Mouse (Mus musculus) MEL (cell line): ENCODE measurements around the gene Abca6. TPM values are rescaled to one million over a fixed set of nuclear protein-coding genes. Genes with fewer than 3 reads are reported as not detected.

Experiments used
- DNase-seq: peaks from one replicate; pipeline ENCODE4 v3.0.0; 2011; ENCODE audit warnings: low read depth, low spot score
- H3K27ac ChIP-seq: 2 replicates; pipeline ENCODE4 v1.5.1; 2012; ENCODE audit warnings: low read depth, mild to moderate bottlenecking, control low read depth, low read length, moderate library complexity; ENCODE audit not compliant: control insufficient read depth
- H3K27me3 ChIP-seq, 2 experiments: fragments of 150-350 bp in 1 of 2; sonication (generic) in 1 of 2; 2 replicates each; pipeline ENCODE4 v1.6.1; 2012; ENCODE audit warnings: low read length in 2 of 2, mild to moderate bottlenecking in 2 of 2, improper control_type of control experiment in 1 of 2, moderate library complexity in 1 of 2; ENCODE audit not compliant: insufficient read depth in 2 of 2, control insufficient read depth in 1 of 2
- H3K36me3 ChIP-seq, 2 experiments: 2 replicates each; pipeline ENCODE4 v1.6.1; 2012 to 2014; ENCODE audit warnings: low read length in 2 of 2, improper control_type of control experiment in 1 of 2, inconsistent platforms in 1 of 2, mild to moderate bottlenecking in 1 of 2; ENCODE audit not compliant: insufficient read depth in 2 of 2, control insufficient read depth in 1 of 2
- H3K4me1 ChIP-seq, 2 experiments: fragments of 150-350 bp in 1 of 2; sonication (generic) in 1 of 2; 2 replicates each; pipeline ENCODE4 v1.6.1; 2012; ENCODE audit warnings: low read length in 2 of 2, improper control_type of control experiment in 1 of 2, mild to moderate bottlenecking in 1 of 2; ENCODE audit not compliant: insufficient read depth in 2 of 2, control insufficient read depth in 1 of 2
- H3K4me3 ChIP-seq, 2 experiments: fragments of 150-350 bp in 1 of 2; sonication (generic) in 1 of 2; 2 replicates each; pipeline ENCODE4 v1.5.1; 2012; ENCODE audit warnings: low read depth in 2 of 2, low read length in 2 of 2, mild to moderate bottlenecking in 2 of 2, moderate library complexity in 2 of 2, control low read depth in 1 of 2, improper control_type of control experiment in 1 of 2; ENCODE audit not compliant: control insufficient read depth in 1 of 2, insufficient read depth in 1 of 2
- H3K79me2 ChIP-seq: 2 replicates; pipeline ENCODE4 v1.6.1; 2012; ENCODE audit warnings: mild to moderate bottlenecking, low read length, moderate library complexity; ENCODE audit not compliant: control insufficient read depth, poor library complexity, insufficient read depth
- H3K9ac ChIP-seq: 2 replicates; pipeline ENCODE4 v1.6.1; 2012; ENCODE audit warnings: low read depth, mild to moderate bottlenecking, control low read depth, low read length, moderate library complexity; ENCODE audit not compliant: control insufficient read depth, poor library complexity, severe bottlenecking
- H3K9me3 ChIP-seq: fragments of 150-350 bp; sonication (generic); replicated peaks from 2 replicates; pipeline ENCODE4 v1.6.1; 2012; ENCODE audit warnings: mild to moderate bottlenecking, low read length, improper control_type of control experiment, moderate library complexity; ENCODE audit not compliant: insufficient read depth
- E2F4 ChIP-seq: IDR thresholded peaks from 2 replicates; pipeline ENCODE4 v1.6.1; 2011; ENCODE audit warnings: low read depth, low read length, improper control_type of control experiment, borderline replicate concordance
- GABPA ChIP-seq: IDR thresholded peaks from 2 replicates; pipeline ENCODE4 v1.6.1; 2012; ENCODE audit warnings: low read depth, mild to moderate bottlenecking, inconsistent platforms, low read length, improper control_type of control experiment, moderate library complexity
- GATA1 ChIP-seq: IDR thresholded peaks from 2 replicates; pipeline ENCODE4 v1.6.1; 2011; ENCODE audit warnings: low read depth, low read length, improper control_type of control experiment
- JUND ChIP-seq: IDR thresholded peaks from 2 replicates; pipeline ENCODE4 v1.6.1; 2011; ENCODE audit warnings: low read depth, mild to moderate bottlenecking, improper control_type of control experiment, low read length
- MYC ChIP-seq: IDR thresholded peaks from 2 replicates; pipeline ENCODE4 v1.6.1; 2011; ENCODE audit warnings: low read depth, mild to moderate bottlenecking, low read length, improper control_type of control experiment, moderate library complexity
- NELFE ChIP-seq: IDR thresholded peaks from 2 replicates; pipeline ENCODE4 v1.6.1; 2011; ENCODE audit warnings: low read depth, low read length, improper control_type of control experiment
- RAD21 ChIP-seq: IDR thresholded peaks from 2 replicates; pipeline ENCODE4 v1.6.1; 2011; ENCODE audit warnings: mild to moderate bottlenecking, low read depth, low read length, improper control_type of control experiment
- RCOR1 ChIP-seq: IDR thresholded peaks from 2 replicates; pipeline ENCODE4 v1.6.1; 2012; ENCODE audit warnings: low read depth, mild to moderate bottlenecking, inconsistent platforms, low read length, improper control_type of control experiment
- TAL1 ChIP-seq: IDR thresholded peaks from 2 replicates; pipeline ENCODE4 v1.6.1; 2012; ENCODE audit warnings: mild to moderate bottlenecking, inconsistent platforms, low read length, moderate library complexity, mixed read lengths
- TBP ChIP-seq: IDR thresholded peaks from 2 replicates; pipeline ENCODE4 v1.8.0; 2011; ENCODE audit warnings: low read depth, low read length, improper control_type of control experiment
- UBTF ChIP-seq: IDR thresholded peaks from 2 replicates; pipeline ENCODE4 v1.6.1; 2012; ENCODE audit warnings: low read depth, mild to moderate bottlenecking, inconsistent platforms, low read length, improper control_type of control experiment, moderate library complexity, borderline replicate concordance; ENCODE audit not compliant: insufficient read depth
- USF1 ChIP-seq: IDR thresholded peaks from 2 replicates; pipeline ENCODE4 v1.6.1; 2014; ENCODE audit warnings: low read depth, mild to moderate bottlenecking, inconsistent platforms, low read length, improper control_type of control experiment, moderate library complexity
- polyA plus RNA-seq, 2 experiments: library from polyadenylated mRNA; stranded (reverse) in 1 of 2; unstranded in 1 of 2; fragments of >175 nt in 1 of 2; fragments of >200 nt in 1 of 2; gene quantifications; 2 replicates each; pipeline versions ENCODE4 v1.2.1 to v1.2.4; 2012; ENCODE audit warnings: low replicate concordance in 2 of 2, low read depth in 1 of 2; ENCODE audit not compliant: insufficient read length in 2 of 2, insufficient read depth in 1 of 2, missing spikeins in 1 of 2
- total RNA-seq: library from RNA; depleted of rRNA; stranded (reverse); fragments of 300-350 nt; gene quantifications from 2 replicates; pipeline ENCODE4 v1.2.3, GENCODE M21; 2012; rRNA removed

Gene Abca6
- total and polyA plus RNA-seq, 3 experiments = not detected

GRCm38 (mm10) chr11:110145421-110145820 is 106.2 kb downstream of the Abca6 start:
- no peak overlapping the region for H3K27ac ChIP-seq
- no peaks in the 10 kb centered on the region for H3K79me2 ChIP-seq
- H3K9me3 ChIP-seq = no peaks in the 10 kb centered on the region
- no peaks in the 10 kb centered on the region for H3K36me3 ChIP-seq
- H3K27me3 ChIP-seq = no peaks in the 10 kb centered on the region
- H3K4me1 ChIP-seq = no peaks in the 10 kb centered on the region
- TF ChIP-seq E2F4 = no peak
- TF ChIP-seq RCOR1 = no peak
- no peak for TF ChIP-seq TAL1
- no peak for TF ChIP-seq UBTF
- no peak for TF ChIP-seq JUND
- TF ChIP-seq GATA1 = no peak
- TF ChIP-seq RAD21 = no peak
- no peak for TF ChIP-seq USF1
- H3K9ac ChIP-seq = no peak overlapping the region
- no peak for DNase-seq
- no peak overlapping the region for H3K4me3 ChIP-seq

- no peaks in the 10 kb centered on the region for H3K4me1 ChIP-seq
- H3K79me2 ChIP-seq = no peaks in the 10 kb centered on the region
- no peak for TF ChIP-seq UBTF
- TF ChIP-seq TAL1 = no peak
- TF ChIP-seq JUND = no peak
- TF ChIP-seq NELFE = no peak
- TF ChIP-seq E2F4 = no peak
- no peak for TF ChIP-seq GABPA
- no peak for TF ChIP-seq TBP
- no peak for TF ChIP-seq USF1
- no peak for TF ChIP-seq MYC
- TF ChIP-seq GATA1 = no peak
- H3K27me3 ChIP-seq = no peaks in the 10 kb centered on the region
- no peaks in the 10 kb centered on the region for H3K9me3 ChIP-seq
- no peaks in the 10 kb centered on the region for H3K36me3 ChIP-seq
- DNase-seq = no peak
- no peak overlapping the region for H3K9ac ChIP-seq
- no peak overlapping the region for H3K4me3 ChIP-seq
- H3K27ac ChIP-seq = no peak overlapping the region
These were observed 120.8 kb downstream of the Abca6 start for GRCm38 (mm10) chr11:110130760-110131159.

Other genes starting within 250 kb of the Abca6 start
- gene Abca8a, start 155.8 kb downstream of the Abca6 start, total RNA-seq = not detected in 2 replicates
- not detected for gene Abca8a, start 155.8 kb downstream of the Abca6 start, polyA plus RNA-seq
- not detected in 2 replicates for gene Abca9, start 83.6 kb downstream of the Abca6 start, total RNA-seq
- gene Abca9, start 83.6 kb downstream of the Abca6 start, polyA plus RNA-seq = not detected
- 0.33 and 0.35 TPM in 2 replicates for gene Abca5, start 85.9 kb upstream of the Abca6 start, total RNA-seq
- under 1 TPM in 1 of 2 experiments, not detected in 1; 0.78 TPM for gene Abca5, start 85.9 kb upstream of the Abca6 start, polyA plus RNA-seq
- 1.9 and 2.1 TPM in 2 replicates for gene Map2k6, start 147.3 kb upstream of the Abca6 start, total RNA-seq
- 1 to 10 TPM in 1 of 2 experiments, not detected in 1; 3.2 TPM for gene Map2k6, start 147.3 kb upstream of the Abca6 start, polyA plus RNA-seq